Mouse (Mus musculus) intestine, postnatal 0 days (tissue): Measurements from ENCODE around the gene Gm21173. TPM values are rescaled to one million over a fixed set of nuclear protein-coding genes. Genes with fewer than 3 reads are reported as not detected.
"Not testable (repeated sequence)": the region's sequence is repeated elsewhere in the genome, so short reads cannot be mapped to it uniquely, and the experiment has no call there.

Experiments
- ATAC-seq: fragments of 200-750 bp; cut with Nextera tagmentation; 2 replicates; pipeline ENCODE4 v1.8.0; 2017; ENCODE audit warnings: mild to moderate bottlenecking, moderate TSS enrichment, moderate library complexity
- H3K27ac ChIP-seq: fragments of 300-500 bp; sonication (generic); 2 replicates; pipeline ENCODE4 v1.5.1; 2014; ENCODE audit warnings: mild to moderate bottlenecking, low read depth, low read length, moderate library complexity
- H3K27me3 ChIP-seq: fragments of 300-500 bp; sonication (generic); replicated peaks from 2 replicates; pipeline ENCODE4 v1.6.1; 2014; ENCODE audit warnings: low read length, mixed read lengths; ENCODE audit not compliant: control insufficient read depth, insufficient read depth
- H3K36me3 ChIP-seq: fragments of 300-500 bp; sonication (generic); 2 replicates; pipeline ENCODE4 v1.6.1; 2014; ENCODE audit warnings: mild to moderate bottlenecking, moderate library complexity; ENCODE audit not compliant: control insufficient read depth, insufficient read depth
- H3K4me1 ChIP-seq: fragments of 300-500 bp; sonication (generic); replicated peaks from 2 replicates; pipeline ENCODE4 v1.6.1; 2014; ENCODE audit warnings: antibody characterized with exemption, low read length, mixed read lengths; ENCODE audit not compliant: control insufficient read depth, insufficient read depth
- H3K4me2 ChIP-seq: fragments of 300-500 bp; sonication (generic); replicated peaks from 2 replicates; pipeline ENCODE4 v1.6.1; 2014; ENCODE audit warnings: low read depth, mild to moderate bottlenecking, moderate library complexity
- H3K4me3 ChIP-seq: fragments of 300-500 bp; sonication (generic); 2 replicates; pipeline ENCODE4 v1.5.1; 2014; ENCODE audit warnings: low read depth, low read length
- H3K9ac ChIP-seq: fragments of 300-500 bp; sonication (generic); 2 replicates; pipeline ENCODE4 v1.6.1; 2014; ENCODE audit warnings: mild to moderate bottlenecking, low read depth, low read length
- H3K9me3 ChIP-seq: fragments of 300-500 bp; sonication (generic); 2 replicates; pipeline ENCODE4 v1.6.1; 2016; ENCODE audit warnings: mixed run types; ENCODE audit not compliant: control insufficient read depth
- WGBS: fragments of 180-500 bp; shearing (Covaris S2); extraction: QIAGEN DNeasy Blood & Tissue Kit; methylation state at CpG from one replicate; pipeline ENCODE4 v1.1.7; 2014; 5-methylcytosine and 5-hydroxymethylcytosine counted together
- polyA plus RNA-seq: library from polyadenylated mRNA; unstranded; fragments of >200 nt; fragmentation: Nextera tagmentation; extraction: Ambion mirVana; gene quantifications from 2 replicates; pipeline ENCODE4 v1.2.1, GENCODE M21; 2015

The Gm21173 gene
- not detected in 2 replicates for polyA plus RNA-seq

DNA sequence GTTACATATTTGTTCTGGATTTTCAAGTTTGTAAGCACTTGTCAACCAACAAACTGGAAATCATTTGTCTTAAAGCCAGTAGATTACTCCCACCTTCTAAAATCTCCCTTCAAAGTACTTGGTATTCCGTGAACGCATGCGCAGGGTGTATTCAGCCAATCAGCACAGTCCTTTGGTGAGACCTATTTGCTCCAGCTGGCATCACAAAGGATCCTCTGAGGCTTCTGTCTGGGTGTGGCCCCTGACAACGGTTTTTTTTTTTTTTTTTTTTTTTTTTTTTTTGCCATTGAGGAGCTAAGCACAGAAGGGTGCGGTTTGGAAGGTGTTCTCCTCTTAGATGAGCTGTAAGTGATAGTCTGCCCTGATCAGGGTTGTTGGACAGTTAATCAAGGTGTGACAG, at the start of gene Gm21173:
TSS of gene Gm21173 (plus strand) at position 301 of the 400 bp plus-strand sequence.
- H3K9me3 ChIP-seq, ATAC-seq, H3K4me2 ChIP-seq, H3K4me1 ChIP-seq, H3K27me3 ChIP-seq, H3K9ac ChIP-seq, H3K27ac ChIP-seq, H3K4me3 ChIP-seq, H3K36me3 ChIP-seq: not testable (repeated sequence)
- WGBS: no CpG with 5 or more reads among the region's 5 CpGs
